Mouse (Mus musculus) ES-E14 (cell line): Measurements from ENCODE around the gene Pde6b.

Experiments used
- CHD2 ChIP-seq: IDR thresholded peaks from 2 replicates; pipeline ENCODE4 v1.6.1; 2014; ENCODE audit warnings: mild to moderate bottlenecking, low read depth, low read length, inconsistent platforms
- HCFC1 ChIP-seq: IDR thresholded peaks from 2 replicates; pipeline ENCODE4 v1.6.1; 2012; ENCODE audit warnings: low read length, inconsistent platforms, borderline replicate concordance; ENCODE audit not compliant: insufficient read depth
- MAFK ChIP-seq: IDR thresholded peaks from 2 replicates; pipeline ENCODE4 v1.6.1; 2014; ENCODE audit warnings: mild to moderate bottlenecking, low read depth, low read length, inconsistent platforms; ENCODE audit not compliant: insufficient read depth
- ZC3H11A ChIP-seq: IDR thresholded peaks from 2 replicates; pipeline ENCODE4 v1.6.1; 2012; ENCODE audit warnings: low read depth, mild to moderate bottlenecking, inconsistent platforms, low read length, borderline replicate concordance
- ZNF384 ChIP-seq: IDR thresholded peaks from 2 replicates; pipeline ENCODE4 v1.6.1; 2012; ENCODE audit warnings: low read depth, low read length, inconsistent platforms

- TF ChIP-seq ZC3H11A (no peak), HCFC1 (no peak), MAFK (no peak), ZNF384 (no peak), CHD2 (no peak)
Observed at GRCm38 (mm10) chr5:108450837-108451540, 62.8 kb downstream of the Pde6b start.
